Mouse (Mus musculus) MEL (cell line): ENCODE measurements around the gene Map2k1. TPM values are rescaled to one million over a fixed set of nuclear protein-coding genes. Genes with fewer than 3 reads are reported as not detected.

ENCODE experiments used
- DNase-seq: peaks from one replicate; pipeline ENCODE4 v3.0.0; 2011; ENCODE audit warnings: low read depth, low spot score
- H3K27ac ChIP-seq: 2 replicates; pipeline ENCODE4 v1.5.1; 2012; ENCODE audit warnings: low read depth, mild to moderate bottlenecking, control low read depth, low read length, moderate library complexity; ENCODE audit not compliant: control insufficient read depth
- H3K27me3 ChIP-seq, 2 experiments: fragments of 150-350 bp in 1 of 2; sonication (generic) in 1 of 2; 2 replicates each; pipeline ENCODE4 v1.6.1; 2012; ENCODE audit warnings: low read length in 2 of 2, mild to moderate bottlenecking in 2 of 2, improper control_type of control experiment in 1 of 2, moderate library complexity in 1 of 2; ENCODE audit not compliant: insufficient read depth in 2 of 2, control insufficient read depth in 1 of 2
- H3K36me3 ChIP-seq, 2 experiments: 2 replicates each; pipeline ENCODE4 v1.6.1; 2012 to 2014; ENCODE audit warnings: low read length in 2 of 2, improper control_type of control experiment in 1 of 2, inconsistent platforms in 1 of 2, mild to moderate bottlenecking in 1 of 2; ENCODE audit not compliant: insufficient read depth in 2 of 2, control insufficient read depth in 1 of 2
- H3K4me1 ChIP-seq, 2 experiments: fragments of 150-350 bp in 1 of 2; sonication (generic) in 1 of 2; 2 replicates each; pipeline ENCODE4 v1.6.1; 2012; ENCODE audit warnings: low read length in 2 of 2, improper control_type of control experiment in 1 of 2, mild to moderate bottlenecking in 1 of 2; ENCODE audit not compliant: insufficient read depth in 2 of 2, control insufficient read depth in 1 of 2
- H3K4me3 ChIP-seq, 2 experiments: fragments of 150-350 bp in 1 of 2; sonication (generic) in 1 of 2; 2 replicates each; pipeline ENCODE4 v1.5.1; 2012; ENCODE audit warnings: low read depth in 2 of 2, low read length in 2 of 2, mild to moderate bottlenecking in 2 of 2, moderate library complexity in 2 of 2, control low read depth in 1 of 2, improper control_type of control experiment in 1 of 2; ENCODE audit not compliant: control insufficient read depth in 1 of 2, insufficient read depth in 1 of 2
- H3K79me2 ChIP-seq: 2 replicates; pipeline ENCODE4 v1.6.1; 2012; ENCODE audit warnings: mild to moderate bottlenecking, low read length, moderate library complexity; ENCODE audit not compliant: control insufficient read depth, poor library complexity, insufficient read depth
- H3K9ac ChIP-seq: 2 replicates; pipeline ENCODE4 v1.6.1; 2012; ENCODE audit warnings: low read depth, mild to moderate bottlenecking, control low read depth, low read length, moderate library complexity; ENCODE audit not compliant: control insufficient read depth, poor library complexity, severe bottlenecking
- H3K9me3 ChIP-seq: fragments of 150-350 bp; sonication (generic); replicated peaks from 2 replicates; pipeline ENCODE4 v1.6.1; 2012; ENCODE audit warnings: mild to moderate bottlenecking, low read length, improper control_type of control experiment, moderate library complexity; ENCODE audit not compliant: insufficient read depth
- BHLHE40 ChIP-seq: IDR thresholded peaks from 2 replicates; pipeline ENCODE4 v1.6.1; 2012; ENCODE audit warnings: low read depth, mild to moderate bottlenecking, inconsistent platforms, low read length, improper control_type of control experiment, borderline replicate concordance
- CHD1 ChIP-seq: IDR thresholded peaks from 2 replicates; pipeline ENCODE4 v1.6.1; 2012; ENCODE audit warnings: low read depth, mild to moderate bottlenecking, inconsistent platforms, low read length, improper control_type of control experiment
- CTCF ChIP-seq, 3 experiments: IDR thresholded peaks in 2 of 3; conservative IDR thresholded peaks in 1 of 3; 2 replicates each; pipeline ENCODE4 v1.5.1; 2011 to 2012; ENCODE audit warnings: low read length in 3 of 3, low read depth in 2 of 3, mild to moderate bottlenecking in 2 of 3, improper control_type of control experiment in 1 of 3, inconsistent platforms in 1 of 3, mixed read lengths in 1 of 3, moderate library complexity in 1 of 3; ENCODE audit not compliant: control insufficient read depth in 1 of 3, insufficient read depth in 1 of 3, poor library complexity in 1 of 3, severe bottlenecking in 1 of 3
- ELF1 ChIP-seq: IDR thresholded peaks from 2 replicates; pipeline ENCODE4 v1.6.1; 2014; ENCODE audit warnings: low read depth, mild to moderate bottlenecking, inconsistent platforms, low read length, improper control_type of control experiment, moderate library complexity
- EP300 ChIP-seq, 2 experiments: IDR thresholded peaks; 2 replicates each; pipeline ENCODE4 v1.6.1; 2011; ENCODE audit warnings: improper control_type of control experiment in 2 of 2, low read length in 2 of 2, low read depth in 1 of 2, mild to moderate bottlenecking in 1 of 2
- ETS1 ChIP-seq: IDR thresholded peaks from 2 replicates; pipeline ENCODE4 v1.6.1; 2012; ENCODE audit warnings: low read depth, mild to moderate bottlenecking, inconsistent platforms, low read length, improper control_type of control experiment, moderate library complexity
- GABPA ChIP-seq: IDR thresholded peaks from 2 replicates; pipeline ENCODE4 v1.6.1; 2012; ENCODE audit warnings: low read depth, mild to moderate bottlenecking, inconsistent platforms, low read length, improper control_type of control experiment, moderate library complexity
- HCFC1 ChIP-seq: IDR thresholded peaks from 2 replicates; pipeline ENCODE4 v1.6.1; 2012; ENCODE audit warnings: low read depth, mild to moderate bottlenecking, inconsistent platforms, low read length, improper control_type of control experiment, moderate library complexity
- KAT2A ChIP-seq: conservative IDR thresholded peaks from 2 replicates; pipeline ENCODE4 v1.6.1; 2012; ENCODE audit warnings: low read depth, low read length, improper control_type of control experiment, inconsistent platforms
- MAFK ChIP-seq: IDR thresholded peaks from 2 replicates; pipeline ENCODE4 v1.6.1; 2011; ENCODE audit warnings: low read depth, mild to moderate bottlenecking, low read length, improper control_type of control experiment, borderline replicate concordance
- MEF2A ChIP-seq: IDR thresholded peaks from 2 replicates; pipeline ENCODE4 v1.6.1; 2014; ENCODE audit warnings: low read depth, mild to moderate bottlenecking, inconsistent platforms, low read length, improper control_type of control experiment; ENCODE audit not compliant: poor library complexity, insufficient replicate concordance, severe bottlenecking; ENCODE audit errors: extremely low read depth
- MXI1 ChIP-seq: IDR thresholded peaks from 2 replicates; pipeline ENCODE4 v1.6.1; 2011; ENCODE audit warnings: mild to moderate bottlenecking, low read depth, low read length, improper control_type of control experiment
- MYC ChIP-seq: IDR thresholded peaks from 2 replicates; pipeline ENCODE4 v1.6.1; 2011; ENCODE audit warnings: low read depth, mild to moderate bottlenecking, low read length, improper control_type of control experiment, moderate library complexity
- NELFE ChIP-seq: IDR thresholded peaks from 2 replicates; pipeline ENCODE4 v1.6.1; 2011; ENCODE audit warnings: low read depth, low read length, improper control_type of control experiment
- NRF1 ChIP-seq: IDR thresholded peaks from 2 replicates; pipeline ENCODE4 v1.6.1; 2014; ENCODE audit warnings: low read depth, mild to moderate bottlenecking, inconsistent platforms, low read length, improper control_type of control experiment, moderate library complexity; ENCODE audit not compliant: poor library complexity, insufficient read depth, severe bottlenecking
- POLR2A ChIP-seq, 2 experiments: IDR thresholded peaks; 2 replicates each; pipeline ENCODE4 v1.6.1; 2011 to 2012; ENCODE audit warnings: low read length in 2 of 2, mild to moderate bottlenecking in 2 of 2, control low read depth in 1 of 2, improper control_type of control experiment in 1 of 2, low read depth in 1 of 2, moderate library complexity in 1 of 2; ENCODE audit not compliant: control insufficient read depth in 1 of 2, insufficient read depth in 1 of 2, poor library complexity in 1 of 2
- POLR2AphosphoS5 ChIP-seq: IDR thresholded peaks from 2 replicates; pipeline ENCODE4 v1.6.1; 2012; ENCODE audit warnings: low read depth, borderline replicate concordance, mild to moderate bottlenecking, inconsistent platforms, low read length, moderate library complexity, mixed read lengths
- RCOR1 ChIP-seq: IDR thresholded peaks from 2 replicates; pipeline ENCODE4 v1.6.1; 2012; ENCODE audit warnings: low read depth, mild to moderate bottlenecking, inconsistent platforms, low read length, improper control_type of control experiment
- SIN3A ChIP-seq: IDR thresholded peaks from 2 replicates; pipeline ENCODE4 v1.6.1; 2012; ENCODE audit warnings: low read length, improper control_type of control experiment, inconsistent platforms
- TAL1 ChIP-seq: IDR thresholded peaks from 2 replicates; pipeline ENCODE4 v1.6.1; 2012; ENCODE audit warnings: mild to moderate bottlenecking, inconsistent platforms, low read length, moderate library complexity, mixed read lengths
- TBP ChIP-seq: IDR thresholded peaks from 2 replicates; pipeline ENCODE4 v1.8.0; 2011; ENCODE audit warnings: low read depth, low read length, improper control_type of control experiment
- TCF12 ChIP-seq: IDR thresholded peaks from 2 replicates; pipeline ENCODE4 v1.6.1; 2014; ENCODE audit warnings: low read depth, mild to moderate bottlenecking, inconsistent platforms, low read length, improper control_type of control experiment, moderate library complexity
- ZKSCAN1 ChIP-seq: IDR thresholded peaks from 2 replicates; pipeline ENCODE4 v1.6.1; 2012; ENCODE audit warnings: low read depth, mild to moderate bottlenecking, inconsistent platforms, low read length, improper control_type of control experiment, moderate library complexity
- ZMIZ1 ChIP-seq: IDR thresholded peaks from 2 replicates; pipeline ENCODE4 v1.6.1; 2012; ENCODE audit warnings: low read depth, mild to moderate bottlenecking, inconsistent platforms, low read length, improper control_type of control experiment, moderate library complexity
- ZNF384 ChIP-seq: IDR thresholded peaks from 2 replicates; pipeline ENCODE4 v1.6.1; 2012; ENCODE audit warnings: low read depth, mild to moderate bottlenecking, inconsistent platforms, low read length, improper control_type of control experiment
- polyA plus RNA-seq, 2 experiments: library from polyadenylated mRNA; stranded (reverse) in 1 of 2; unstranded in 1 of 2; fragments of >175 nt in 1 of 2; fragments of >200 nt in 1 of 2; gene quantifications; 2 replicates each; pipeline versions ENCODE4 v1.2.1 to v1.2.4; 2012; ENCODE audit warnings: low replicate concordance in 2 of 2, low read depth in 1 of 2; ENCODE audit not compliant: insufficient read length in 2 of 2, insufficient read depth in 1 of 2, missing spikeins in 1 of 2
- total RNA-seq: library from RNA; depleted of rRNA; stranded (reverse); fragments of 300-350 nt; gene quantifications from 2 replicates; pipeline ENCODE4 v1.2.3, GENCODE M21; 2012

Gene Map2k1
- total and polyA plus RNA-seq, 3 experiments: 29.2 to 48.0 TPM; not detected in 1

GRCm38 (mm10) chr9:64219305-64219704 lies 34.1 kb downstream of the Map2k1 start:
- H3K4me3 ChIP-seq: no peak overlapping the region
- no peaks in the 10 kb centered on the region for H3K27me3 ChIP-seq
- no peaks in the 10 kb centered on the region for H3K79me2 ChIP-seq
- no peak for DNase-seq
- no peak for TF ChIP-seq MAFK
- TF ChIP-seq NRF1: no peak
- TF ChIP-seq RCOR1: no peak
- TF ChIP-seq MXI1: no peak
- TF ChIP-seq CHD1: no peak
- no peak for TF ChIP-seq KAT2A
- no peak for TF ChIP-seq HCFC1
- TF ChIP-seq CTCF (IDR thresholded peaks at IDR 0.05 in 2 of 3, conservative IDR thresholded peaks at IDR 0.05 in 1 of 3; ENCODE audit: control insufficient read depth in 1 of 3, insufficient read depth in 1 of 3, low read depth in 2 of 3, low read length in 3 of 3, poor library complexity in 1 of 3, severe bottlenecking in 1 of 3): no peak
- TF ChIP-seq TBP: no peak
- TF ChIP-seq, all 39 proteins: peak for 0
- H3K9ac ChIP-seq: no peak overlapping the region
- H3K27ac ChIP-seq: no peak overlapping the region
- peaks cover 0 to 2% of the 10 kb centered on the region in 2 experiments; a peak in 1 of 4 replicates for H3K36me3 ChIP-seq
- peaks cover 0 to 6% of the 10 kb centered on the region in 2 experiments; a peak in 2 of 4 replicates for H3K4me1 ChIP-seq
- H3K9me3 ChIP-seq: no peaks in the 10 kb centered on the region

GRCm38 (mm10) chr9:64217887-64218286 lies 35.5 kb downstream of the Map2k1 start:
- Histone ChIP-seq H3K9ac (no peak overlapping the region), H3K27me3 (no peaks in the 10 kb centered on the region), H3K79me2 (no peaks in the 10 kb centered on the region), H3K4me3 (no peak overlapping the region), H3K4me1 (peaks cover 0 to 6% of the 10 kb centered on the region in 2 experiments; a peak in 2 of 4 replicates), H3K36me3 (peaks cover 0 to 2% of the 10 kb centered on the region in 2 experiments; a peak in 1 of 4 replicates), H3K27ac (no peak overlapping the region), H3K9me3 (no peaks in the 10 kb centered on the region)
- DNase-seq: no peak
- TF ChIP-seq CTCF (IDR thresholded peaks at IDR 0.05 in 2 of 3, conservative IDR thresholded peaks at IDR 0.05 in 1 of 3; ENCODE audit: control insufficient read depth in 1 of 3, insufficient read depth in 1 of 3, low read depth in 2 of 3, low read length in 3 of 3, poor library complexity in 1 of 3, severe bottlenecking in 1 of 3) (no peak), HCFC1 (no peak), NELFE (no peak), TCF12 (no peak), TAL1 (no peak), MXI1 (no peak), SIN3A (no peak)

- H3K27ac ChIP-seq: no peak overlapping the region
- H3K9ac ChIP-seq: no peak overlapping the region
- H3K4me1 ChIP-seq: peaks cover 0 to 6% of the 10 kb centered on the region in 2 experiments; a peak in 2 of 4 replicates
- H3K79me2 ChIP-seq: no peaks in the 10 kb centered on the region
- no peaks in the 10 kb centered on the region for H3K27me3 ChIP-seq
- no peaks in the 10 kb centered on the region for H3K9me3 ChIP-seq
- H3K4me3 ChIP-seq: no peak overlapping the region
- TF ChIP-seq BHLHE40 (no peak), GABPA (no peak), CHD1 (no peak), ZMIZ1 (no peak), MEF2A (no peak), ELF1 (no peak), RCOR1 (no peak), POLR2AphosphoS5 (no peak), ZKSCAN1 (no peak), EP300 (IDR thresholded peaks at IDR 0.05; ENCODE audit: low read depth in 1 of 2, low read length in 2 of 2) (no peak), POLR2A (IDR thresholded peaks at IDR 0.05; ENCODE audit: control insufficient read depth in 1 of 2, insufficient read depth in 1 of 2, low read depth in 1 of 2, low read length in 2 of 2, poor library complexity in 1 of 2) (no peak), MXI1 (no peak), ZNF384 (no peak), ETS1 (no peak), MYC (no peak)
- TF ChIP-seq, all 39 proteins: peak for 0
- H3K36me3 ChIP-seq: peaks cover 0 to 2% of the 10 kb centered on the region in 2 experiments; a peak in 2 of 4 replicates
- no peak for DNase-seq
These were observed 36.8 kb downstream of the Map2k1 start for GRCm38 (mm10) chr9:64216641-64217040.
